Mouse (Mus musculus) limb, embryonic 12.5 days (tissue): Measurements from ENCODE around the gene Hsd17b2. TPM values are rescaled to one million over a fixed set of nuclear protein-coding genes. Genes with fewer than 3 reads are reported as not detected.

Source experiments
- ATAC-seq: fragments of 200-750 bp; cut with Nextera tagmentation; 2 replicates; pipeline ENCODE4 v1.8.0; 2017; ENCODE audit warnings: low read depth, moderate TSS enrichment; ENCODE audit not compliant: insufficient number of reproducible peaks, insufficient read depth, low FRiP score, low TSS enrichment
- H3K27ac ChIP-seq: fragments of 300-500 bp; sonication (generic); 2 replicates; pipeline ENCODE4 v1.5.1; 2016; ENCODE audit warnings: mild to moderate bottlenecking, moderate library complexity
- H3K27me3 ChIP-seq: fragments of 300-500 bp; sonication (generic); 2 replicates; pipeline ENCODE4 v1.6.1; 2016; ENCODE audit warnings: mild to moderate bottlenecking, moderate library complexity
- H3K36me3 ChIP-seq: fragments of 300-500 bp; sonication (generic); 2 replicates; pipeline ENCODE4 v1.6.1; 2016; ENCODE audit warnings: mild to moderate bottlenecking, moderate library complexity
- H3K4me1 ChIP-seq: fragments of 300-500 bp; sonication (generic); replicated peaks from 2 replicates; pipeline ENCODE4 v1.6.1; 2016
- H3K4me2 ChIP-seq: fragments of 300-500 bp; sonication (generic); 2 replicates; pipeline ENCODE4 v1.6.1; 2016; ENCODE audit warnings: mild to moderate bottlenecking, moderate library complexity
- H3K4me3 ChIP-seq: fragments of 300-500 bp; sonication (generic); replicated peaks from 2 replicates; pipeline ENCODE4 v1.5.1; 2016; ENCODE audit warnings: mild to moderate bottlenecking
- H3K9ac ChIP-seq: fragments of 300-500 bp; sonication (generic); replicated peaks from 2 replicates; pipeline ENCODE4 v1.6.1; 2016; ENCODE audit warnings: mild to moderate bottlenecking, moderate library complexity
- H3K9me3 ChIP-seq: fragments of 300-500 bp; sonication (generic); 2 replicates; pipeline ENCODE4 v1.6.1; 2016; ENCODE audit warnings: mild to moderate bottlenecking, moderate library complexity
- WGBS: fragments of 180-500 bp; shearing (Covaris S2); methylation state at CpG from one replicate; pipeline ENCODE4 v1.1.7; 2016; 5-methylcytosine and 5-hydroxymethylcytosine counted together
- polyA plus RNA-seq: library from polyadenylated mRNA; unstranded; fragments of >200 nt; fragmentation: Nextera tagmentation; extraction: Ambion mirVana; gene quantifications from 2 replicates; pipeline ENCODE4 v1.2.1, GENCODE M21; 2016

Gene Hsd17b2
- polyA plus RNA-seq, result not detected in 2 replicates

- WGBS, result 55% methylated on average over 13 of the region's 13 CpGs
Observed at GRCm38 (mm10) chr8:117701859-117702258, at the start of gene Hsd17b2. TSS of gene Hsd17b2 (plus strand) at chr8:117701904.

GRCm38 (mm10) chr8:117652318-117652717 is 49.4 kb upstream of the Hsd17b2 start:
- no peak for ATAC-seq
- 93% methylated on average over 1 of the region's 1 CpGs for WGBS

More at GRCm38 (mm10) chr8:117701859-117702258, at the start of gene Hsd17b2:
- no peak within 1 kb of the TSS for H3K4me2 ChIP-seq
- no peaks in the 10 kb centered on the region for H3K27me3 ChIP-seq
- H3K4me3 ChIP-seq, result no peak within 1 kb of the TSS
- H3K9me3 ChIP-seq, result no peaks in the 10 kb centered on the region
- peaks cover 8% of the 10 kb centered on the region; the same call in 1 of the 2 replicates for H3K4me1 ChIP-seq
- H3K36me3 ChIP-seq, result no peaks in the 10 kb centered on the region
- H3K9ac ChIP-seq, result no peak within 1 kb of the TSS
- ATAC-seq, result no peak
- no peak within 1 kb of the TSS for H3K27ac ChIP-seq

GRCm38 (mm10) chr8:117658990-117659389 is 42.7 kb upstream of the Hsd17b2 start:
- ATAC-seq, result no peak
- Histone ChIP-seq H3K36me3 (no peaks in the 10 kb centered on the region), H3K4me2 (no peak overlapping the region), H3K4me3 (no peak overlapping the region), H3K27me3 (no peaks in the 10 kb centered on the region), H3K4me1 (peaks cover 16% of the 10 kb centered on the region), H3K9ac (no peak overlapping the region), H3K9me3 (no peaks in the 10 kb centered on the region), H3K27ac (no peak overlapping the region)
- 71% methylated on average over 7 of the region's 7 CpGs for WGBS

More at GRCm38 (mm10) chr8:117652318-117652717, 49.4 kb upstream of the Hsd17b2 start:
- no peaks in the 10 kb centered on the region for H3K9me3 ChIP-seq
- no peak overlapping the region for H3K4me3 ChIP-seq
- H3K9ac ChIP-seq, result no peak overlapping the region
- H3K36me3 ChIP-seq, result no peaks in the 10 kb centered on the region
- no peak overlapping the region for H3K4me2 ChIP-seq
- no peaks in the 10 kb centered on the region for H3K4me1 ChIP-seq
- no peaks in the 10 kb centered on the region for H3K27me3 ChIP-seq
- no peak overlapping the region for H3K27ac ChIP-seq

- 41% methylated on average over 11 of the region's 11 CpGs for WGBS
- Histone ChIP-seq H3K4me3 (no peak overlapping the region), H3K27me3 (no peaks in the 10 kb centered on the region), H3K9me3 (no peaks in the 10 kb centered on the region), H3K9ac (no peak overlapping the region), H3K36me3 (no peaks in the 10 kb centered on the region), H3K4me1 (peaks cover 16% of the 10 kb centered on the region), H3K4me2 (peak overlapping the region; percentile 24; the same call in 1 of the 2 replicates), H3K27ac (peak overlapping the region; percentile 64; the same call in 1 of the 2 replicates)
- peak; percentile 78; the same call in 1 of the 2 replicates for ATAC-seq
Observed at GRCm38 (mm10) chr8:117660358-117661031, 41.2 kb upstream of the Hsd17b2 start.

GRCm38 (mm10) chr8:117667349-117668124 is 34.2 kb upstream of the Hsd17b2 start:
- Histone ChIP-seq H3K27me3 (no peaks in the 10 kb centered on the region), H3K4me2 (no peak overlapping the region), H3K27ac (no peak overlapping the region), H3K36me3 (no peaks in the 10 kb centered on the region), H3K9ac (no peak overlapping the region), H3K4me3 (no peak overlapping the region), H3K9me3 (no peaks in the 10 kb centered on the region), H3K4me1 (peaks cover 21% of the 10 kb centered on the region)
- no peak for ATAC-seq
- 85% methylated on average over 13 of the region's 13 CpGs for WGBS

GRCm38 (mm10) chr8:117670461-117670860 is 31.2 kb upstream of the Hsd17b2 start:
- H3K4me3 ChIP-seq, result peak overlapping the region; percentile 7; the same call in 1 of the 2 replicates
- no peaks in the 10 kb centered on the region for H3K36me3 ChIP-seq
- no peak for ATAC-seq
- H3K4me2 ChIP-seq, result peak overlapping the region; percentile 42
- peaks cover 21% of the 10 kb centered on the region for H3K4me1 ChIP-seq
- H3K27ac ChIP-seq, result no peak overlapping the region
- H3K27me3 ChIP-seq, result no peaks in the 10 kb centered on the region
- H3K9ac ChIP-seq, result no peak overlapping the region
- under 1% methylated on average over 11 of the region's 11 CpGs for WGBS
- no peaks in the 10 kb centered on the region for H3K9me3 ChIP-seq

GRCm38 (mm10) chr8:117672558-117672957 is 29.1 kb upstream of the Hsd17b2 start:
- H3K4me1 ChIP-seq, result peaks cover 21% of the 10 kb centered on the region
- no peak overlapping the region for H3K27ac ChIP-seq
- no peaks in the 10 kb centered on the region for H3K9me3 ChIP-seq
- no peak for ATAC-seq
- H3K27me3 ChIP-seq, result no peaks in the 10 kb centered on the region
- no peak overlapping the region for H3K4me2 ChIP-seq
- H3K4me3 ChIP-seq, result no peak overlapping the region
- no peaks in the 10 kb centered on the region for H3K36me3 ChIP-seq
- whole genome bisulfite sequencing, result 85% methylated on average over 3 of the region's 3 CpGs
- no peak overlapping the region for H3K9ac ChIP-seq

GRCm38 (mm10) chr8:117673430-117673830 is 28.3 kb upstream of the Hsd17b2 start, which contains the start of gene Sdr42e1:
TSS of gene Sdr42e1 (minus strand) at chr8:117673689.
- Histone ChIP-seq H3K9ac (peak within 1 kb of the TSS; percentile 28; the same call in 1 of the 2 replicates), H3K9me3 (no peaks in the 10 kb centered on the region), H3K4me3 (peak within 1 kb of the TSS; percentile 43), H3K4me2 (peak within 1 kb of the TSS; percentile 61), H3K27me3 (no peaks in the 10 kb centered on the region), H3K36me3 (no peaks in the 10 kb centered on the region), H3K27ac (no peak within 1 kb of the TSS), H3K4me1 (peaks cover 21% of the 10 kb centered on the region)
- no peak for ATAC-seq
- WGBS, result 13% methylated on average over 17 of the region's 17 CpGs

- H3K4me2 ChIP-seq, result no peak overlapping the region
- H3K27ac ChIP-seq, result no peak overlapping the region
- no peak for ATAC-seq
- no peak overlapping the region for H3K4me3 ChIP-seq
- H3K4me1 ChIP-seq, result peaks cover 8% of the 10 kb centered on the region; the same call in 1 of the 2 replicates
- no peak overlapping the region for H3K9ac ChIP-seq
- H3K9me3 ChIP-seq, result no peaks in the 10 kb centered on the region
- no peaks in the 10 kb centered on the region for H3K36me3 ChIP-seq
- H3K27me3 ChIP-seq, result no peaks in the 10 kb centered on the region
- WGBS, result 77% methylated on average over 5 of the region's 5 CpGs
Observed at GRCm38 (mm10) chr8:117675171-117675570, 26.5 kb upstream of the Hsd17b2 start.

- no peak for ATAC-seq
- H3K4me3 ChIP-seq, result no peak overlapping the region
- no peak overlapping the region for H3K27ac ChIP-seq
- H3K4me2 ChIP-seq, result no peak overlapping the region
- H3K9ac ChIP-seq, result no peak overlapping the region
- H3K4me1 ChIP-seq, result no peaks in the 10 kb centered on the region
- H3K36me3 ChIP-seq, result no peaks in the 10 kb centered on the region
- H3K9me3 ChIP-seq, result no peaks in the 10 kb centered on the region
- 75% methylated on average over 9 of the region's 9 CpGs for WGBS
- H3K27me3 ChIP-seq, result no peaks in the 10 kb centered on the region
Observed at GRCm38 (mm10) chr8:117676460-117676859, 25.2 kb upstream of the Hsd17b2 start.

GRCm38 (mm10) chr8:117677011-117677410 is 24.7 kb upstream of the Hsd17b2 start:
- no peak overlapping the region for H3K9ac ChIP-seq
- no peaks in the 10 kb centered on the region for H3K4me1 ChIP-seq
- H3K4me2 ChIP-seq, result no peak overlapping the region
- H3K27ac ChIP-seq, result no peak overlapping the region
- H3K27me3 ChIP-seq, result no peaks in the 10 kb centered on the region
- 85% methylated on average over 8 of the region's 8 CpGs for WGBS
- H3K4me3 ChIP-seq, result no peak overlapping the region
- no peaks in the 10 kb centered on the region for H3K9me3 ChIP-seq
- H3K36me3 ChIP-seq, result no peaks in the 10 kb centered on the region
- ATAC-seq, result no peak
